Mouse (Mus musculus) MEL (cell line): ENCODE data around the gene Il1a. TPM values are rescaled to one million over a fixed set of nuclear protein-coding genes. Genes with fewer than 3 reads are reported as not detected.
A peak's percentile ranks its signal among the peaks of the same experiment; 100 is the strongest.

Source experiments
- DNase-seq: peaks from one replicate; pipeline ENCODE4 v3.0.0; 2011; ENCODE audit warnings: low read depth, low spot score
- H3K27ac ChIP-seq: 2 replicates; pipeline ENCODE4 v1.5.1; 2012; ENCODE audit warnings: low read depth, mild to moderate bottlenecking, control low read depth, low read length, moderate library complexity; ENCODE audit not compliant: control insufficient read depth
- H3K27me3 ChIP-seq, 2 experiments: fragments of 150-350 bp in 1 of 2; sonication (generic) in 1 of 2; 2 replicates each; pipeline ENCODE4 v1.6.1; 2012; ENCODE audit warnings: low read length in 2 of 2, mild to moderate bottlenecking in 2 of 2, improper control_type of control experiment in 1 of 2, moderate library complexity in 1 of 2; ENCODE audit not compliant: insufficient read depth in 2 of 2, control insufficient read depth in 1 of 2
- H3K36me3 ChIP-seq, 2 experiments: 2 replicates each; pipeline ENCODE4 v1.6.1; 2012 to 2014; ENCODE audit warnings: low read length in 2 of 2, improper control_type of control experiment in 1 of 2, inconsistent platforms in 1 of 2, mild to moderate bottlenecking in 1 of 2; ENCODE audit not compliant: insufficient read depth in 2 of 2, control insufficient read depth in 1 of 2
- H3K4me1 ChIP-seq, 2 experiments: fragments of 150-350 bp in 1 of 2; sonication (generic) in 1 of 2; 2 replicates each; pipeline ENCODE4 v1.6.1; 2012; ENCODE audit warnings: low read length in 2 of 2, improper control_type of control experiment in 1 of 2, mild to moderate bottlenecking in 1 of 2; ENCODE audit not compliant: insufficient read depth in 2 of 2, control insufficient read depth in 1 of 2
- H3K4me3 ChIP-seq, 2 experiments: fragments of 150-350 bp in 1 of 2; sonication (generic) in 1 of 2; 2 replicates each; pipeline ENCODE4 v1.5.1; 2012; ENCODE audit warnings: low read depth in 2 of 2, low read length in 2 of 2, mild to moderate bottlenecking in 2 of 2, moderate library complexity in 2 of 2, control low read depth in 1 of 2, improper control_type of control experiment in 1 of 2; ENCODE audit not compliant: control insufficient read depth in 1 of 2, insufficient read depth in 1 of 2
- H3K79me2 ChIP-seq: 2 replicates; pipeline ENCODE4 v1.6.1; 2012; ENCODE audit warnings: mild to moderate bottlenecking, low read length, moderate library complexity; ENCODE audit not compliant: control insufficient read depth, poor library complexity, insufficient read depth
- H3K9ac ChIP-seq: 2 replicates; pipeline ENCODE4 v1.6.1; 2012; ENCODE audit warnings: low read depth, mild to moderate bottlenecking, control low read depth, low read length, moderate library complexity; ENCODE audit not compliant: control insufficient read depth, poor library complexity, severe bottlenecking
- H3K9me3 ChIP-seq: fragments of 150-350 bp; sonication (generic); replicated peaks from 2 replicates; pipeline ENCODE4 v1.6.1; 2012; ENCODE audit warnings: mild to moderate bottlenecking, low read length, improper control_type of control experiment, moderate library complexity; ENCODE audit not compliant: insufficient read depth
- CHD1 ChIP-seq: IDR thresholded peaks from 2 replicates; pipeline ENCODE4 v1.6.1; 2012; ENCODE audit warnings: low read depth, mild to moderate bottlenecking, inconsistent platforms, low read length, improper control_type of control experiment
- E2F4 ChIP-seq: IDR thresholded peaks from 2 replicates; pipeline ENCODE4 v1.6.1; 2011; ENCODE audit warnings: low read depth, low read length, improper control_type of control experiment, borderline replicate concordance
- EP300 ChIP-seq, 2 experiments: IDR thresholded peaks; 2 replicates each; pipeline ENCODE4 v1.6.1; 2011; ENCODE audit warnings: improper control_type of control experiment in 2 of 2, low read length in 2 of 2, low read depth in 1 of 2, mild to moderate bottlenecking in 1 of 2
- MAZ ChIP-seq: IDR thresholded peaks from 2 replicates; pipeline ENCODE4 v1.6.1; 2012; ENCODE audit warnings: low read depth, mild to moderate bottlenecking, inconsistent platforms, low read length, improper control_type of control experiment
- MXI1 ChIP-seq: IDR thresholded peaks from 2 replicates; pipeline ENCODE4 v1.6.1; 2011; ENCODE audit warnings: mild to moderate bottlenecking, low read depth, low read length, improper control_type of control experiment
- MYB ChIP-seq: IDR thresholded peaks from 2 replicates; pipeline ENCODE4 v1.6.1; 2011; ENCODE audit warnings: mild to moderate bottlenecking, low read depth, low read length, improper control_type of control experiment
- NELFE ChIP-seq: IDR thresholded peaks from 2 replicates; pipeline ENCODE4 v1.6.1; 2011; ENCODE audit warnings: low read depth, low read length, improper control_type of control experiment
- NRF1 ChIP-seq: IDR thresholded peaks from 2 replicates; pipeline ENCODE4 v1.6.1; 2014; ENCODE audit warnings: low read depth, mild to moderate bottlenecking, inconsistent platforms, low read length, improper control_type of control experiment, moderate library complexity; ENCODE audit not compliant: poor library complexity, insufficient read depth, severe bottlenecking
- POLR2A ChIP-seq, 2 experiments: IDR thresholded peaks; 2 replicates each; pipeline ENCODE4 v1.6.1; 2011 to 2012; ENCODE audit warnings: low read length in 2 of 2, mild to moderate bottlenecking in 2 of 2, control low read depth in 1 of 2, improper control_type of control experiment in 1 of 2, low read depth in 1 of 2, moderate library complexity in 1 of 2; ENCODE audit not compliant: control insufficient read depth in 1 of 2, insufficient read depth in 1 of 2, poor library complexity in 1 of 2
- POLR2AphosphoS2 ChIP-seq: IDR thresholded peaks from 2 replicates; pipeline ENCODE4 v1.6.1; 2011; ENCODE audit warnings: low read length, improper control_type of control experiment
- POLR2AphosphoS5 ChIP-seq: IDR thresholded peaks from 2 replicates; pipeline ENCODE4 v1.6.1; 2012; ENCODE audit warnings: low read depth, borderline replicate concordance, mild to moderate bottlenecking, inconsistent platforms, low read length, moderate library complexity, mixed read lengths
- RAD21 ChIP-seq: IDR thresholded peaks from 2 replicates; pipeline ENCODE4 v1.6.1; 2011; ENCODE audit warnings: mild to moderate bottlenecking, low read depth, low read length, improper control_type of control experiment
- RCOR1 ChIP-seq: IDR thresholded peaks from 2 replicates; pipeline ENCODE4 v1.6.1; 2012; ENCODE audit warnings: low read depth, mild to moderate bottlenecking, inconsistent platforms, low read length, improper control_type of control experiment
- SIN3A ChIP-seq: IDR thresholded peaks from 2 replicates; pipeline ENCODE4 v1.6.1; 2012; ENCODE audit warnings: low read length, improper control_type of control experiment, inconsistent platforms
- SMC3 ChIP-seq: IDR thresholded peaks from 2 replicates; pipeline ENCODE4 v1.6.1; 2011; ENCODE audit warnings: low read depth, low read length, improper control_type of control experiment
- TBP ChIP-seq: IDR thresholded peaks from 2 replicates; pipeline ENCODE4 v1.8.0; 2011; ENCODE audit warnings: low read depth, low read length, improper control_type of control experiment
- TCF12 ChIP-seq: IDR thresholded peaks from 2 replicates; pipeline ENCODE4 v1.6.1; 2014; ENCODE audit warnings: low read depth, mild to moderate bottlenecking, inconsistent platforms, low read length, improper control_type of control experiment, moderate library complexity
- USF1 ChIP-seq: IDR thresholded peaks from 2 replicates; pipeline ENCODE4 v1.6.1; 2014; ENCODE audit warnings: low read depth, mild to moderate bottlenecking, inconsistent platforms, low read length, improper control_type of control experiment, moderate library complexity
- USF2 ChIP-seq, 2 experiments: IDR thresholded peaks; 2 replicates each; pipeline ENCODE4 v1.6.1; 2011 to 2012; ENCODE audit warnings: improper control_type of control experiment in 2 of 2, low read length in 2 of 2, borderline replicate concordance in 1 of 2, inconsistent platforms in 1 of 2, low read depth in 1 of 2, mild to moderate bottlenecking in 1 of 2; ENCODE audit not compliant: insufficient read depth in 1 of 2
- ZC3H11A ChIP-seq: IDR thresholded peaks from 2 replicates; pipeline ENCODE4 v1.6.1; 2012; ENCODE audit warnings: low read depth, mild to moderate bottlenecking, inconsistent platforms, low read length, improper control_type of control experiment
- ZKSCAN1 ChIP-seq: IDR thresholded peaks from 2 replicates; pipeline ENCODE4 v1.6.1; 2012; ENCODE audit warnings: low read depth, mild to moderate bottlenecking, inconsistent platforms, low read length, improper control_type of control experiment, moderate library complexity
- ZNF384 ChIP-seq: IDR thresholded peaks from 2 replicates; pipeline ENCODE4 v1.6.1; 2012; ENCODE audit warnings: low read depth, mild to moderate bottlenecking, inconsistent platforms, low read length, improper control_type of control experiment
- polyA plus RNA-seq, 2 experiments: library from polyadenylated mRNA; stranded (reverse) in 1 of 2; unstranded in 1 of 2; fragments of >175 nt in 1 of 2; fragments of >200 nt in 1 of 2; gene quantifications; 2 replicates each; pipeline versions ENCODE4 v1.2.1 to v1.2.4; 2012; ENCODE audit warnings: low replicate concordance in 2 of 2, low read depth in 1 of 2; ENCODE audit not compliant: insufficient read length in 2 of 2, insufficient read depth in 1 of 2, missing spikeins in 1 of 2
- total RNA-seq: library from RNA; depleted of rRNA; stranded (reverse); fragments of 300-350 nt; gene quantifications from 2 replicates; pipeline ENCODE4 v1.2.3, GENCODE M21; 2012; rRNA removed

Gene Il1a
- total RNA-seq, result not detected in 2 replicates
- polyA plus RNA-seq, result under 1 TPM in 1 of 2 experiments, not detected in 1; 0.10 TPM

DNA sequence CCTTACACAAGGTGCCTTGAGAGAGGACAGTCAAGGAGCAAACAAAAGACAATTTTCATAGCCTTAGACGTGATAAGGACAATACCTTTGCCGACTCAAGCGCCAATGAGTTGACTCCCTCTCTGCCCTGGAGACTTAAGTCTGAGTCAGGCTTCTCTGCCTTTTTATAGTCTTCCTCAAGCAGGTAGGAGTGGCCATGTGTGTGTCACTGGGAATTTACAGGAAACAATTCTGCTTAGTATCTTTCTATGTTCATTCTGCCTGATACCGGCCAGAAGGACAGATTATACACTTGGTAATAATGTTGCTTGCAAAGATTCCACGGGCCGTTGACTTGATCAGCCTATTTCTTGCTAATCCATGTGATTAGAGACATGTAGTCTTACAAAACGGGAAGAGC is at the start of gene Il1a:
Gene Il1a, minus strand, starts transcription at position 137 of the 400 bp plus-strand sequence.
- Histone ChIP-seq H3K79me2 (no peaks in the 10 kb centered on the region), H3K9ac (no peak within 1 kb of the TSS), H3K27me3 (no peaks in the 10 kb centered on the region; a peak in 1 of 4 replicates), H3K36me3 (no peaks in the 10 kb centered on the region), H3K9me3 (no peaks in the 10 kb centered on the region), H3K4me1 (no peaks in the 10 kb centered on the region), H3K27ac (no peak within 1 kb of the TSS), H3K4me3 (no peak within 1 kb of the TSS)
- TF ChIP-seq NRF1 (no peak), RCOR1 (no peak), SMC3 (no peak), SIN3A (no peak), CHD1 (no peak), ZKSCAN1 (no peak), TCF12 (no peak), NELFE (no peak), USF2 (IDR thresholded peaks at IDR 0.05; ENCODE audit: borderline replicate concordance in 1 of 2, insufficient read depth in 1 of 2, low read depth in 1 of 2, low read length in 2 of 2) (no peak), POLR2AphosphoS2 (no peak), ZNF384 (no peak), ZC3H11A (no peak)
- no peak for DNase-seq

DNA sequence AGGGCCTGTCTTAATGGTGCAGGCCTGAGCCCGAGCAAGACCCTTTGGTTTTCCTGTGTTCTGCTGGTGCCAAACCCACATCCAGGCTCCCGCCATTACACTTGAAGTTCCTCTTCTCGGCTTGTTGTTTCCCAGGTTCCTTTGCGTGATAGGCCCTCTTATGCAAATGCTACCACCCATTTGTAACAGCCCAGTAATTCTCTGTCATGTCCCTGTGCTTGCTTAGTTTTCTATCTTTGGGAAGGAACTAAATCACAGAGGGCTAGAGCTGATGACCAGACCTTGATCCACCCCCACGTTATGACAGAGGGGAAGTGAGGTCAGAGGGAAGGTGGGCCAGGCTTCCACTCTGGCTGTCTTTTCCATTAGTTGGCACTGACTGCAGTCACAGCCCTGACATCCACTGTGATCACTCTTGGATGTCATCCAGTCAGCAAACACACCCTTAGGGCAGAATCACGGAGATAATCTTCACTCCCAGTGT is 28.4 kb upstream of the Il1a start:
- H3K4me1 ChIP-seq, result no peaks in the 10 kb centered on the region
- H3K79me2 ChIP-seq, result no peaks in the 10 kb centered on the region
- no peaks in the 10 kb centered on the region; a peak in 1 of 4 replicates for H3K27me3 ChIP-seq
- 0 out of 2 replicates have a peak, but pooled peaks have one; percentile 25 for TF ChIP-seq TBP
- TF ChIP-seq MAZ, result no peak
- TF ChIP-seq, all 39 proteins: peak for 1
- H3K4me3 ChIP-seq, result no peak overlapping the region
- no peak overlapping the region for H3K9ac ChIP-seq
- no peaks in the 10 kb centered on the region for H3K9me3 ChIP-seq
- 0 out of 2 replicates have a peak overlapping the region, but pooled peaks have one; percentile 11 for H3K27ac ChIP-seq
- H3K36me3 ChIP-seq, result no peaks in the 10 kb centered on the region; a peak in 1 of 4 replicates
- DNase-seq, result peak; percentile 64

DNA sequence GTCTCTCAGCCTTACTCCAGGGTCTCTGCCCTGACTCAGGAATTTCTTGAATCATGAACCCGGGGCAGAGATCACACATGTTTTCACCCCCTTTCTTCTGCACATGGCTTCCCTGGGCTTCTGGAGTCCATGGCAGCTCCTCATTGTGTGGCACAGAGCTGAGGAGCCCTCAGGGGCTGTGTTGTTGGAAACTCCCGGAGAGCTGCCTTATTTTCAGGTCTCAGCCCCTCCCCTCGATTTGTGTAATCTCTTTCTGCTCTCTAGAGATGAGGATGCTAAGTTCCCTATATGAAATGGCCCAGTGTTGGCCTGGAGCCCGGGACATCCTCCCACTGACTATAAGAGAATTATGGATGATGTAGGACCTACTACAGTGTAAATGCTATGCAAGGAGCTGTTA is 23.7 kb upstream of the Il1a start:
- no peak overlapping the region for H3K27ac ChIP-seq
- no peaks in the 10 kb centered on the region; a peak in 1 of 4 replicates for H3K36me3 ChIP-seq
- H3K79me2 ChIP-seq, result no peaks in the 10 kb centered on the region
- no peak for TF ChIP-seq MYB
- no peak for TF ChIP-seq SIN3A
- no peak for TF ChIP-seq POLR2A (IDR thresholded peaks at IDR 0.05; ENCODE audit: control insufficient read depth in 1 of 2, insufficient read depth in 1 of 2, low read depth in 1 of 2, low read length in 2 of 2, poor library complexity in 1 of 2)
- no peak for TF ChIP-seq ZKSCAN1
- no peak for TF ChIP-seq USF1
- no peak for TF ChIP-seq MXI1
- TF ChIP-seq POLR2AphosphoS5, result no peak
- TF ChIP-seq E2F4, result no peak
- TF ChIP-seq RAD21, result no peak
- TF ChIP-seq EP300 (IDR thresholded peaks at IDR 0.05; ENCODE audit: low read depth in 1 of 2, low read length in 2 of 2), result no peak
- TF ChIP-seq NRF1, result no peak
- H3K4me3 ChIP-seq, result no peak overlapping the region
- no peaks in the 10 kb centered on the region for H3K9me3 ChIP-seq
- no peak overlapping the region for H3K9ac ChIP-seq
- H3K27me3 ChIP-seq, result peaks cover 0 to 2% of the 10 kb centered on the region in 2 experiments; a peak in 2 of 4 replicates
- no peak for DNase-seq
- H3K4me1 ChIP-seq, result no peaks in the 10 kb centered on the region
